Mouse (Mus musculus) forebrain, postnatal 0 days (tissue): ENCODE data around the gene Cyp27a1. TPM values are rescaled to one million over a fixed set of nuclear protein-coding genes. Genes with fewer than 3 reads are reported as not detected.

ENCODE experiments used
- ATAC-seq: fragments of 200-750 bp; cut with Nextera tagmentation; 2 replicates; pipeline ENCODE4 v1.8.0; 2017; ENCODE audit warnings: mild to moderate bottlenecking, moderate library complexity
- DNase-seq: peaks from one replicate; pipeline ENCODE4 v3.0.0-alpha.2; 2015
- H3K27ac ChIP-seq: fragments of 300-500 bp; sonication (generic); 2 replicates; pipeline ENCODE4 v1.5.1; 2014; ENCODE audit warnings: low read depth, mild to moderate bottlenecking, antibody characterized with exemption, low read length, moderate library complexity, mixed read lengths
- H3K27me3 ChIP-seq: fragments of 300-500 bp; sonication (generic); 2 replicates; pipeline ENCODE4 v1.6.1; 2014; ENCODE audit warnings: mild to moderate bottlenecking, low read length, mixed read lengths; ENCODE audit not compliant: insufficient read depth
- H3K36me3 ChIP-seq: fragments of 300-500 bp; sonication (generic); 2 replicates; pipeline ENCODE4 v1.6.1; 2014; ENCODE audit warnings: mild to moderate bottlenecking, moderate library complexity; ENCODE audit not compliant: insufficient read depth
- H3K4me1 ChIP-seq: fragments of 300-500 bp; sonication (generic); 2 replicates; pipeline ENCODE4 v1.6.1; 2014; ENCODE audit warnings: antibody characterized with exemption; ENCODE audit not compliant: insufficient read depth
- H3K4me2 ChIP-seq: fragments of 300-500 bp; sonication (generic); 2 replicates; pipeline ENCODE4 v1.6.1; 2014; ENCODE audit warnings: low read depth, mild to moderate bottlenecking, moderate library complexity
- H3K4me3 ChIP-seq: fragments of 300-500 bp; sonication (generic); 2 replicates; pipeline ENCODE4 v1.5.1; 2014; ENCODE audit warnings: low read depth, low read length, mixed read lengths
- H3K9ac ChIP-seq: fragments of 300-500 bp; sonication (generic); 2 replicates; pipeline ENCODE4 v1.6.1; 2014; ENCODE audit warnings: mild to moderate bottlenecking
- H3K9me3 ChIP-seq: fragments of 300-500 bp; sonication (generic); 2 replicates; pipeline ENCODE4 v1.6.1; 2016; ENCODE audit warnings: low read length
- CTCF ChIP-seq: sonication (generic); IDR thresholded peaks from 2 replicates; pipeline ENCODE4 v1.5.1; 2016; ENCODE audit warnings: antibody characterized with exemption, control low read depth, low read depth
- WGBS: fragments of 180-500 bp; shearing (Covaris S2); extraction: QIAGEN DNeasy Blood & Tissue Kit; methylation state at CpG from one replicate; pipeline ENCODE4 v1.1.7; 2014; 5-methylcytosine and 5-hydroxymethylcytosine counted together
- polyA plus RNA-seq: library from polyadenylated mRNA; unstranded; fragments of >200 nt; fragmentation: Nextera tagmentation; extraction: Ambion mirVana; gene quantifications from 2 replicates; pipeline ENCODE4 v1.2.1, GENCODE M21; 2015
- total RNA-seq: library from RNA; depleted of rRNA; stranded (reverse); fragments of >200 nt; gene quantifications from 2 replicates; pipeline ENCODE4 v1.2.3, GENCODE M21; 2014

Gene Cyp27a1
- total and polyA plus RNA-seq, 2 experiments from 2014 or later = 1.6 TPM

DNA sequence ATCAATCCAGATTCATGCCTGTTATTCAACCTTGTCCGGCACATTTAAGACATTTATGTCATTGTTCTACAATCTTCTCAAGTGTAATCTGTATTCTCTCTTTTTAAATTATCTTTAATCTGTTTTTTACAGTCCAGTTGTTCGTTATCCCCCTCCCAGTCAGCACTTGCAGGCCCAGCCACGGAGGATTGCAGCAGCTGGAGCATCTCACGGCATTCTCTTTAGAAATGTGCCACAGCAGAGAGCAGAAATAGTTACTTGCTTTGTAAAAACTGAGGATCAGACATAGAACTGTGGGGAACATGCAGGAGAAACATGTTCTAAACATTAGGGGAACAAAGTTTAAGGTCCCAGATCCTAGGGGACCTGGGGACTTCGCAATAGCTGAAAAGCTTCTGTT, 8.4 kb upstream of the Cyp27a1 start:
- no peak overlapping the region for H3K27ac ChIP-seq
- no peak overlapping the region for H3K4me3 ChIP-seq
- no peak for TF ChIP-seq CTCF
- H3K9ac ChIP-seq = no peak overlapping the region
- H3K27me3 ChIP-seq = no peaks in the 10 kb centered on the region
- DNase-seq (no peak), ATAC-seq (no peak)
- no peaks in the 10 kb centered on the region for H3K4me1 ChIP-seq
- H3K9me3 ChIP-seq = no peaks in the 10 kb centered on the region
- no peak overlapping the region for H3K4me2 ChIP-seq
- WGBS = 81% methylated on average over 5 of the region's 5 CpGs
- H3K36me3 ChIP-seq = peaks cover 5% of the 10 kb centered on the region

DNA sequence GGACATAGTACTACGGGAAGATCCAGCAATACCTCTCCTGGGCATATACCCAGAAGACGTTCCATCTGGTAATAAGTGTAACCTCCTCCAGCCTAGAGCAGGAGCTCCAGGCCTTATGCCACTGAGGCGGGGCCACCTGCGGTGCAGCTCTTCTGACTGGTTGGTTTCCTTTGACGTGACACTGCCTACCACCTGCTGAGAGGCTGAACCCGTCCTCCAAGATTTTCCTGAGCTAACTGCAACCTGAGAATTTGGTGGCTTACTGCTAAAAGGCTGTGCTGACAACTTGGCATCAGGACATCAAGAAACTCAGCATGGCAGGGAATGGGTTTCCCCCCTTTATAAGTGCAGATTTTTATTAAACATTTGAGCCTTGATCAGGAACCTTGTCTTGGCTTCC, 3.8 kb upstream of the Cyp27a1 start:
- Histone ChIP-seq H3K4me3 (no peak overlapping the region), H3K36me3 (no peaks in the 10 kb centered on the region), H3K9me3 (no peaks in the 10 kb centered on the region), H3K4me2 (no peak overlapping the region), H3K9ac (no peak overlapping the region), H3K4me1 (peaks cover 5% of the 10 kb centered on the region; the same call in 1 of the 2 replicates), H3K27ac (no peak overlapping the region), H3K27me3 (peaks cover 5% of the 10 kb centered on the region; the same call in 1 of the 2 replicates)
- no peak for DNase-seq
- ATAC-seq = no peak
- no peak for TF ChIP-seq CTCF
- WGBS = 46% methylated on average over 6 of the region's 6 CpGs

DNA sequence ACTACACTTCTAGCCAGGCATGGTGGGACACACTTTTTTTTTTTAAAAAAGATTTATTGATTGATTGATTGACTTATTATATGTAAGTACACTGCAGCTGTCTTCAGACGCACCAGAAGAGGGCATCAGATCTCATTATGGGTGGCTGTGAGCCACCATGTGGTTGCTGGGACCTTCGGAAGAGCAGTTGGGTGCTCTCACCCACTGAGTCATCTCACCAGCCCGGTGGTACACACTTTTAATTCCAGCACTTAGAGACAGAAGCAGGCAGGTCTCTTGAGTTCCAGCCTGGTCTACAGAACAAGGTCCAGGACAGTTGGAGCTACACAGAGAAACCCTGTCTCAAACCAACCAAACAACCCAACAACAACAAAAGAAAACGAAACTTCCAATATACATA, 1.3 kb upstream of the Cyp27a1 start:
- Histone ChIP-seq H3K4me1 (peaks cover 5% of the 10 kb centered on the region; the same call in 1 of the 2 replicates), H3K27me3 (peaks cover 5% of the 10 kb centered on the region; the same call in 1 of the 2 replicates), H3K9me3 (no peaks in the 10 kb centered on the region), H3K9ac (no peak overlapping the region), H3K4me2 (no peak overlapping the region), H3K27ac (no peak overlapping the region), H3K4me3 (no peak overlapping the region), H3K36me3 (no peaks in the 10 kb centered on the region)
- ATAC-seq = no peak
- DNase-seq = no peak
- 83% methylated on average over 4 of the region's 4 CpGs for WGBS
- no peak for TF ChIP-seq CTCF

DNA sequence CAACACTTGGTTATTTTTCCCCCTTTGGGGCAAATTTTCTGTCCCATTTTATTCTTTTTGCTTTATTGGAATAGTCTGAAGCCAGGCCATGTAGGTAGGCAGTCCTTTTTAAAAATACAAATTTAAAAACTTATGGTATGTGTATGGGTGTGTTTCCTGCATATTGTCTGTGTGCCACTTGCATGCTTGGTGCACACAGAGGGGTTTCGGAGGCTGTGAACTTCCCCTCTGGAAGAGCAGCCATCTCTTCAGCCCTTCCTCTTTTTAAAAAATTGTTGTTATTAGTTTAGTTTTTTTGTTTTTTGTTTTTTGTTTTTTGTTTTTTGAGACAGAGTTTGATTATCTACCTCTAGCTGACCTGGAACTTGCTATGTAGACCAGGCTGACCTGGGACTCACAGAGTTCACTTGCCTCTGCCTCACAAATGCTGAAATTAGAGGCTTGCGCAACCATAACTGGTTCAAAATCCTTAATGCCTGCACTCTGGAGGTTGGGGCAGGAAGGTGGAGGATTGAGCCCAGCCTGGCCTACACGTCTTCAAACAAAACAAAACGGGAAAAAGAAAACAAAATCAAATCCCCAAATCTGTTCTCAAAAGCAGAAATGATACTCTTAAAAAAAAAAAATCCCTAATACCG, 794 bp upstream of the Cyp27a1 start:
- peaks cover 5% of the 10 kb centered on the region; the same call in 1 of the 2 replicates for H3K27me3 ChIP-seq
- no peaks in the 10 kb centered on the region for H3K36me3 ChIP-seq
- H3K4me3 ChIP-seq = no peak overlapping the region
- no peak for TF ChIP-seq CTCF
- ATAC-seq (no peak), DNase-seq (no peak)
- peak overlapping the region; percentile 50; the same call in 1 of the 2 replicates for H3K4me2 ChIP-seq
- 41% methylated on average over 5 of the region's 5 CpGs for WGBS
- no peak overlapping the region for H3K27ac ChIP-seq
- peaks cover 5% of the 10 kb centered on the region; the same call in 1 of the 2 replicates for H3K4me1 ChIP-seq
- H3K9me3 ChIP-seq = no peaks in the 10 kb centered on the region
- H3K9ac ChIP-seq = no peak overlapping the region

DNA sequence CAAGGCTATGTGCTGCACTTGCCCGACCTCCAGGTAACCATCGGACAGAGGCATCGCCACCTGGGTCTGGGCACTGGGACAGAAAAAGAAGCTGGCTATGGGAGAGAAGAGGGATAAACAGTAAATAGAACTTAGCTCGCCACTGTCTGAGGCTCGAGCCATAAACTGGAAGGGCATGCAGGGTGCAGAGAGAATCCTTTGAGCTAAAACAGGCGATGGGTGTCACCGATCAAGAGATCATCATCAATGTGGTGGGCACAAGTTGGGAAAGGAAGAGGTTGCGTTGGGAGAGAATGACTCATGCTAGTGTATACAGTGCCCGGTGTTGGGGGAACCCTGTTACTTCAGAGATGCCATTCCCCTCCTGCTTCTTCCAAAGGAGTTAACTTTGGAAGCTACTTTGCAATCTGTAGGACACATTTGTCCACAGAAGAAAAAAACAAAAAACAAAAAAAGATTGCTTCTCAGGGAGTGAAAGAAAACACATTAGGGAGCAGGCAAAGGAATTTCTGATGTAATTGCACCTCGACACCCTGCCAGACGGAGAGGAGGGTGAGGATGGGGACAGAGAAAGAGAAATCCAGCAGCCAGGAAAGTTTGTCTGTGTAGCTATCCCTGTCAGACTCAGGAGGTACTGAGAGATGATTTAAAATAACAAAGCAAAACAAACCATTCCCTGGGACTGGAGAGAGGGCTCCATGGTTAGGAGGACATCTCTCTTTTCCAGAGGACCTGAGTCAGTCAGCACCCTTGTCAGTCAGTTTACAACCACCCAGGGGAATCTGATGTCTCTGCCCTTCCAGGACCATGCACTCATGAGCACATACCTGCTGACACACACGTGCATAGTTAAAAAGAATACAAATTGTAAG, 721 bp downstream of the Cyp27a1 start:
- 32% methylated on average over 12 of the region's 12 CpGs for WGBS
- ATAC-seq (no peak), DNase-seq (no peak)
- Histone ChIP-seq H3K27me3 (peaks cover 5% of the 10 kb centered on the region; the same call in 1 of the 2 replicates), H3K4me2 (peak overlapping the region; percentile 50), H3K9ac (no peak overlapping the region), H3K4me3 (peak overlapping the region; percentile 26), H3K9me3 (no peaks in the 10 kb centered on the region), H3K4me1 (peaks cover 5% of the 10 kb centered on the region; the same call in 1 of the 2 replicates), H3K36me3 (no peaks in the 10 kb centered on the region), H3K27ac (no peak overlapping the region)
- no peak for TF ChIP-seq CTCF

DNA sequence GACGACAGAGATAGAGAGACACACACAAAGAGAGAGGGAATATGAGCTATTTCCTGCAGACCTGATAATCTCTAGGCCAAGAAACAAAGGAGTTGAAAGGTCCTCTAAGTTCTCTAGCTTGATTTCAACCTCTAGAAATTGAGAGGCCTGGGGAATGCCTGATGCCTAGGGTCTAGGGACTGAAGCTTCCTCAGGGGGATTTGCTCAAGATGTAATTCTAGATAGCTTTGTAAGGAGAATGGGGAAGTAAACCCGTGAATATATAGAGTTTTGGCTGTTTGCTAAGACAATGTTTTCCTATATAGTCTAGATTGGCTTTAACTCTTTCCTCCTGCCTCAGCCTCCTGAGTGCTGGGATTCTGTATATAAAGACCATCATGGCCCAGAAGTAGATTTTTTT, 1.6 kb downstream of the Cyp27a1 start:
- H3K36me3 ChIP-seq = no peaks in the 10 kb centered on the region
- ATAC-seq = no peak
- WGBS = 49% methylated on average over 2 of the region's 2 CpGs

DNA sequence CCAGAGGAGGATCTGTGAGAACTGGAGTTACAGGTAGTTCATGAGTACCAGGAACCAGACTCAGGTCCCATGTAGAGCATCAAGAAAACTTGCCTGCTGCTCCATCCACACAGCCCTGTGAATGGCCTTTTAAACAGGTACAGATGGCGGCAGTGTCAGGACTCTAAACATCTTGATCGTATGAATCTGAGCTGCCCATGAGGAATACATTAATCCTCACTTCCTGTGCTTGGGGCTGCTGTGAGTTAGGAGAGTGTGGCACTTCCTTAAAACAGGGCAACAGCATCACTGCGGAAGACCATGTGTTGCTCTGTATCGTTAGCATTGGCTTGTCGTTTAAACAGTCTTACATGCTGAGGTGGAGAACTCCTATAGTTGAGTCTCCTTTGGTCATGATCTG, 2.1 kb downstream of the Cyp27a1 start:
- H3K4me3 ChIP-seq = no peak overlapping the region
- ATAC-seq (no peak), DNase-seq (no peak)
- no peak overlapping the region for H3K4me2 ChIP-seq
- no peak overlapping the region for H3K9ac ChIP-seq
- no peaks in the 10 kb centered on the region for H3K36me3 ChIP-seq
- TF ChIP-seq CTCF = no peak
- 81% methylated on average over 5 of the region's 5 CpGs for WGBS
- no peak overlapping the region for H3K27ac ChIP-seq
- peaks cover 5% of the 10 kb centered on the region; the same call in 1 of the 2 replicates for H3K27me3 ChIP-seq
- peaks cover 5% of the 10 kb centered on the region; the same call in 1 of the 2 replicates for H3K4me1 ChIP-seq
- no peaks in the 10 kb centered on the region for H3K9me3 ChIP-seq

More for the DNA sequence above, 1.6 kb downstream of the Cyp27a1 start:
- no peak overlapping the region for H3K4me2 ChIP-seq
- no peak for TF ChIP-seq CTCF
- H3K4me1 ChIP-seq = peaks cover 5% of the 10 kb centered on the region; the same call in 1 of the 2 replicates
- no peak for DNase-seq
- no peaks in the 10 kb centered on the region for H3K9me3 ChIP-seq
- H3K27ac ChIP-seq = no peak overlapping the region
- no peak overlapping the region for H3K4me3 ChIP-seq
- H3K27me3 ChIP-seq = peaks cover 5% of the 10 kb centered on the region; the same call in 1 of the 2 replicates
- no peak overlapping the region for H3K9ac ChIP-seq
